Mouse (Mus musculus) ES-E14 (cell line): ENCODE measurements at regions not wholly inside any gene's neighbourhood (a gene's known extent, or its start where the extent isn't known, plus 50 kb on each side); places are given as distances from the start of the nearest gene placed in this dataset.

Experiments
- HCFC1 ChIP-seq: IDR thresholded peaks from 2 replicates; pipeline ENCODE4 v1.6.1; 2012; ENCODE audit warnings: low read length, inconsistent platforms, borderline replicate concordance; ENCODE audit not compliant: insufficient read depth
- MAFK ChIP-seq: IDR thresholded peaks from 2 replicates; pipeline ENCODE4 v1.6.1; 2014; ENCODE audit warnings: mild to moderate bottlenecking, low read depth, low read length, inconsistent platforms; ENCODE audit not compliant: insufficient read depth
- ZNF384 ChIP-seq: IDR thresholded peaks from 2 replicates; pipeline ENCODE4 v1.6.1; 2012; ENCODE audit warnings: low read depth, low read length, inconsistent platforms

GRCm38 (mm10) chr9:115642032-115642431, 267.2 kb upstream of the Gadl1 start:
- TF ChIP-seq MAFK = no peak
- TF ChIP-seq ZNF384 = no peak
- TF ChIP-seq HCFC1 = no peak
